Mouse (Mus musculus) G1E (cell line): ENCODE measurements around the gene Nos1.

ENCODE experiments used
- CTCF ChIP-seq: IDR thresholded peaks from 2 replicates; pipeline ENCODE4 v1.5.1; 2012; ENCODE audit warnings: low read depth, low read length, inconsistent platforms, mixed read lengths
- GATA1 ChIP-seq: IDR thresholded peaks from 2 replicates; pipeline ENCODE4 v1.6.1; 2012; ENCODE audit warnings: borderline replicate concordance, low read length, inconsistent platforms, mixed read lengths
- POLR2AphosphoS5 ChIP-seq: IDR thresholded peaks from 2 replicates; pipeline ENCODE4 v1.6.1; 2012; ENCODE audit warnings: low read depth, low read length, inconsistent platforms; ENCODE audit not compliant: insufficient replicate concordance
- TAL1 ChIP-seq: conservative IDR thresholded peaks from 2 replicates; pipeline ENCODE4 v1.6.1; 2012; ENCODE audit warnings: low read depth, low read length, inconsistent platforms, mixed read lengths

GRCm38 (mm10) chr5:117946605-117947004, 165.8 kb downstream of the Nos1 start:
- TF ChIP-seq CTCF (no peak), GATA1 (no peak), POLR2AphosphoS5 (no peak), TAL1 (no peak)
